33 mouse cellular contexts compared by ENCODE assay signal in the genomic region with DNA sequence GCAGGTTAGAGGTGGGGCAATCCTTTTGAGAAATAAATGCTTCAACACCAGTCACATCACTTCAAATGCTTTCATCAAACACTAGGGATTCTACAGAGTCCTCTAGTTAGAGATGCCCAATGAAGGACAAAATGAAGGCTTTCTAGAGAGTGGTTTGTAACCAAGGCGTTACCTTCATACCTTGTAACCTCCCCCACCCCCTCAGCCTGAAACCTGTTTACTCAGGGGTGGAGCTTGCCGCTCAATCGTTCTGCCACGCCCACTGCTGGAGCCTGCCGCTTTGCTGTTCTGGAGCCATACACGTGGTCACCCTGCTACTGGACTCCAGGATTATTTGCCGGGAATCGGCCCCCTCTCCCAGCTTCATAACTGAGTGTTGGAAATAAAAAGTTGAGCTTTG. TPM values are rescaled to one million over a fixed set of nuclear protein-coding genes. Genes with fewer than 3 reads are reported as not detected.
DNase-seq lines count a peak whose midpoint lies in the region; TF ChIP-seq lines count a peak whose summit lies in the region.
"Had no signal": no experiment of that assay in that cellular context is flagged by ENCODE, and none has a peak within 500 bp of the region (broad histone marks: within the 10 kb centered on the region; RNA-seq: fewer than 3 reads in every experiment).

No protein-coding gene starts in this region.

- 39% methylated on average over 8 of the region's 8 CpGs for WGBS in kidney, adult 2 months

- no peak overlapping the region for H3K27ac ChIP-seq in kidney, adult 2 months (ENCODE audit: insufficient read depth, low read depth, low read length)
- H3K27ac ChIP-seq: embryonic facial prominence, embryonic 12.5 days; heart, embryonic 10.5 days; hindbrain, embryonic 12.5 days; hindbrain, postnatal 0 days; kidney, postnatal 0 days; layer of hippocampus, adult 2 months; left cerebral cortex, adult 2 months; limb, embryonic 12.5 days; liver, embryonic 13.5 days; lung, embryonic 15.5 days; midbrain, embryonic 10.5 days; midbrain, embryonic 15.5 days; neural tube, embryonic 15.5 days; stomach, embryonic 15.5 days had no signal

- no peak for TF ChIP-seq POLR2A in kidney, adult 2 months (IDR thresholded peaks at IDR 0.05; ENCODE audit: low read depth, low read length)

- peak; percentile 30 for DNase-seq in adrenal gland, adult 2 months
- no peak for DNase-seq in adrenal gland, adult 18-20 months (ENCODE audit: low spot score in 2 of 2)
- DNase-seq in kidney, postnatal 14 days = peak; percentile 24
- DNase-seq in kidney, adult 2 months = no peak
- peak; percentile 24 for DNase-seq in lung, adult 18-20 months
- no peak for DNase-seq in lung, postnatal 25 days (ENCODE audit: low spot score)
- peak; percentile 40 for DNase-seq in urinary bladder, postnatal 14 days (ENCODE audit: low spot score)
- DNase-seq in urinary bladder, postnatal 10 days (ENCODE audit: low spot score) = no peak
- DNase-seq: cerebellum, adult 11-12 months; cerebellum, adult 9-11 months; embryo, embryonic 11 days; gastrocnemius, postnatal 25 days; heart, adult 11 months; heart, postnatal 36 days; liver, embryonic 13.5 days; retina, postnatal 1 day; right cerebral cortex, postnatal 14 days; thymus, adult 2 months; thymus, postnatal 36 days had no signal

- TF ChIP-seq CTCF in kidney, adult 2 months (conservative IDR thresholded peaks at IDR 0.05; ENCODE audit: insufficient read depth, insufficient read length, low read depth, low read length) = no peak

- no peaks in the 10 kb centered on the region for H3K4me1 ChIP-seq in kidney, adult 2 months (ENCODE audit: control insufficient read depth, insufficient read depth, low read length)
- H3K4me1 ChIP-seq: embryonic facial prominence, embryonic 12.5 days; heart, embryonic 10.5 days; hindbrain, embryonic 12.5 days; limb, embryonic 12.5 days; liver, embryonic 13.5 days; lung, embryonic 15.5 days; midbrain, embryonic 10.5 days; midbrain, embryonic 15.5 days; neural tube, embryonic 15.5 days; stomach, embryonic 15.5 days had no signal

- H3K4me3 ChIP-seq in kidney, adult 2 months (ENCODE audit: insufficient read depth, low read depth, low read length) = no peak overlapping the region
- H3K4me3 ChIP-seq: embryonic facial prominence, embryonic 12.5 days; heart, embryonic 10.5 days; hindbrain, embryonic 12.5 days; layer of hippocampus, adult 2 months; left cerebral cortex, adult 2 months; limb, embryonic 12.5 days; liver, embryonic 13.5 days; lung, embryonic 15.5 days; midbrain, embryonic 10.5 days; midbrain, embryonic 15.5 days; neural tube, embryonic 15.5 days; stomach, embryonic 15.5 days had no signal

- H3K27me3 ChIP-seq in kidney, adult 2 months (replicated peaks; ENCODE audit: control insufficient read depth, insufficient read depth, low read length) = no peaks in the 10 kb centered on the region
- H3K27me3 ChIP-seq: CH12.LX; embryonic facial prominence, embryonic 12.5 days; hindbrain, embryonic 12.5 days; limb, embryonic 12.5 days; liver, embryonic 13.5 days; lung, embryonic 15.5 days; midbrain, embryonic 15.5 days; neural tube, embryonic 15.5 days; stomach, embryonic 15.5 days had no signal

- no peaks in the 10 kb centered on the region for H3K36me3 ChIP-seq in kidney, adult 2 months (ENCODE audit: control insufficient read depth, insufficient read depth, low read length)
- H3K36me3 ChIP-seq: embryonic facial prominence, embryonic 12.5 days; heart, embryonic 10.5 days; hindbrain, embryonic 12.5 days; limb, embryonic 12.5 days; liver, embryonic 13.5 days; lung, embryonic 15.5 days; midbrain, embryonic 10.5 days; midbrain, embryonic 15.5 days; neural tube, embryonic 15.5 days; stomach, embryonic 15.5 days had no signal

RNA-seq across cellular contexts. Expression of a gene that starts 28.9 kb away (rescaled TPM):
- 10 to 100 TPM; 29.3 to 33.3 TPM for total RNA-seq in adrenal gland, adult 2 months (2021)
- 35.9 and 38.5 TPM in 2 replicates for polyA plus RNA-seq in adrenal gland, adult 2 months (2012; rRNA removed)
- total RNA-seq in adrenal gland, adult 18-20 months (2021) = 10 to 100 TPM; 26.4 to 30.4 TPM
- 16.7 and 17.8 TPM in 2 replicates for polyA plus RNA-seq in kidney, adult 2 months (2012; rRNA removed)

Comparison
In these comparisons a context has a peak if more than half of its experiments do, and no peak if none do; other contexts are left out.
1. DNase-seq: peak in adrenal gland, adult 2 months (single experiment), kidney, postnatal 14 days (single experiment), lung, adult 18-20 months (2 of 2) and urinary bladder, postnatal 14 days (single experiment); none in adrenal gland, adult 18-20 months (0 of 2), kidney, adult 2 months (single experiment), lung, postnatal 25 days (single experiment) and urinary bladder, postnatal 10 days (single experiment).